Mouse (Mus musculus) embryonic stem cell, embryonic (primary cell): Measurements from ENCODE around the gene Adrm1.

Experiments
- CTCF ChIA-PET, 4 experiments: fragments of 300-600 bp in 2 of 4; fragments of 350-600 bp in 2 of 4; sonication (Branson Sonifier 250); formaldehyde crosslinking; loops; one replicate each; lab custom pipeline; 2022; ENCODE audit warnings: inconsistent platforms in 2 of 4; lab: Charles Lee
- POLR2A ChIA-PET, 4 experiments: fragments of 300-600 bp in 2 of 4; fragments of 350-600 bp in 2 of 4; sonication (Branson Sonifier 250); formaldehyde crosslinking; loops; one replicate each; lab custom pipeline; 2022; ENCODE audit warnings: antibody characterized with exemption in 4 of 4, inconsistent platforms in 1 of 4; lab: Charles Lee

Gene Adrm1

GRCm38 (mm10) chr2:180219145-180219943 is 48.1 kb downstream of the Adrm1 start:
- POLR2A ChIA-PET, result interaction anchor here (0.6 to 32.9 kb wide), 31 partner anchors 2 to 242 kb away, joined by 3 to 743 read pairs (median 4); partner anchors contain the start of genes Rps21 (in 3 of the 4), Lama5 (in 2 of the 4) and Mtg2 (in 2 of the 4)

DNA sequence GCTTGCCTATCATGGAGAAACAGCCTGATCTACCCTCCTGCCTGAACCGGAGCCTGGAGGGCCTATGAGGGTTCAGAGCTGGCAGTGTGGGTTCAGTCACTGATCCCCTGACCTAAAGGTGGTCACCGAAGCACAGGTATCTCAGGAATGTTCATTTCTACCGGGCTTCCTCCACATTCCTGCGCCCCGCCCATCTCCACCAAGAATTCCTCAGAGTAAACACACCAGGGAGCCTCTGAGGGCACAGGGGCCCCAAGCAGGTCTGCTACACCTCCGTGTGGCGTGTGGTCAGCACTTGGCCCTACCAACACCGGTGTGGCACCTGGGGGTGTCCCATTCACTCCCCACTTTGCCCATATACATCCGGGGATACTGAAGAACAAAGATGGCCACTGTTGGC is 48.9 kb downstream of the Adrm1 start:
- POLR2A ChIA-PET, result interaction anchor here (0.6 to 32.9 kb wide), 22 partner anchors 1 to 238 kb away, joined by 3 to 743 read pairs (median 4); partner anchors contain the start of genes Rps21 (in 3 of the 4), Lama5 (in 2 of the 4) and Mtg2 (in 2 of the 4)
- CTCF ChIA-PET, result interaction anchor here (0.6 to 3.6 kb wide), 8 partner anchors 7 to 47 kb away, joined by 3 to 12 read pairs (median 6); no protein-coding TSS in a partner anchor

More at GRCm38 (mm10) chr2:180219145-180219943, 48.1 kb downstream of the Adrm1 start:
- CTCF ChIA-PET, result interaction anchor here (0.6 to 3.6 kb wide), 10 partner anchors 8 to 342 kb away, joined by 3 to 12 read pairs (median 4); no protein-coding TSS in a partner anchor

DNA sequence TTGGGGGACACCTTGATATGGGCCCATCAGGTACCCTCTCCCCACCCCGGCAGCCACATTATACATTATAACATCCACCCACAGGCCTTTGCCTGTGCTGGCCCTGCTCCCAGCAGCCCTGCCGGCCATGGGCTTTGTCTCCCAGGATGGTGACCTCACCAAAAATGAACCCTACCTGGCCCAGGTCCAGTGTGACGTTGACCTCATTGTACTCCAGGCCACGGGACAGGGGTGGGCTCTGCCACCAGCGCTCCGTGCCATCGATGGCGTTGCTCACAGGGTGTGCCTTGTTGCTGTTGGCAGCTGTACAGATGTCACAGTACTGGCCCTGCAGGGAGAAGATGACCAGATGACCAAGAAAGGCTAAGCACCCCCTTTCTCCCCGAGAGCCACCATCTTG is 49.8 kb downstream of the Adrm1 start:
- POLR2A ChIA-PET, result interaction anchor here (0.5 to 32.9 kb wide), 17 partner anchors 7 to 186 kb away, joined by 3 to 743 read pairs (median 5); partner anchors contain the start of genes Rps21 (in 4 of the 4), Lama5 (in 1 of the 4) and Mtg2 (in 1 of the 4)
- CTCF ChIA-PET, result interaction anchor here in 3 of 4 experiments (1.2 to 9.3 kb wide), 5 partner anchors 9 to 34 kb away, joined by 4 to 102 read pairs (median 12); no protein-coding TSS in a partner anchor

GRCm38 (mm10) chr2:180222250-180222649 is 51.0 kb downstream of the Adrm1 start:
- POLR2A ChIA-PET, result interaction anchor here (0.5 to 32.9 kb wide), 22 partner anchors 6 to 506 kb away, joined by 3 to 743 read pairs (median 4); partner anchors contain the start of genes Rps21 (in 3 of the 4), Osbpl2 (in 2 of the 4), Lama5 (in 1 of the 4) and Mtg2 (in 1 of the 4)
- CTCF ChIA-PET, result interaction anchor here in 3 of 4 experiments (0.5 to 9.3 kb wide), 13 partner anchors 10 to 35 kb away, joined by 3 to 102 read pairs (median 5); partner anchors contain the start of gene Rps21 (in 1 of the 3)

DNA sequence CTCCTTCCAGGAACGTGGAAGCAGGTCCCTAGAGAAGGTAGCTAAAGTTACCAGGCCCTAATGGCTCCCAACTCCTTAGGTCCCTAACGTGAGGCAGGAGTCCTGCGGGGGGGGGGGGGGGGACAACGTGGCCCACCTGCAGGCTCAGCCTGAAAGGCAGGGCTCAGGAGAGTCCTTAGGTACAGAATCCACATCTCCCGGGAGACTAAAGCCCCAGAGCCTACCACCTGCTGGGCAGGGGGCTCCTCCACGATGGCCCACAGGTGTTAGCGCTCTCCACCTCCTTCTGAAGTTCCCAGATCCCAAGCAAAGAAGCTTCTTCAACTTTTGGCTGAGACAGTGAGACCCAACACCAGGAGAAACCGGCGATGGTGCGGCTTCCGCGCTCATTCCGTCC is 53.4 kb downstream of the Adrm1 start:
- ChIA-PET CTCF (interaction anchor here in 3 of 4 experiments (0.6 to 9.3 kb wide), 13 partner anchors 8 to 1495 kb away, joined by 3 to 102 read pairs (median 4); no protein-coding TSS in a partner anchor), POLR2A (interaction anchor here (0.6 to 32.9 kb wide), 32 partner anchors 4 to 689 kb away, joined by 3 to 743 read pairs (median 6); partner anchors contain the start of genes Rps21 (in 4 of the 4), Adrm1 (in 2 of the 4), Lama5 (in 1 of the 4) and Lsm14b (in 1 of the 4))

DNA sequence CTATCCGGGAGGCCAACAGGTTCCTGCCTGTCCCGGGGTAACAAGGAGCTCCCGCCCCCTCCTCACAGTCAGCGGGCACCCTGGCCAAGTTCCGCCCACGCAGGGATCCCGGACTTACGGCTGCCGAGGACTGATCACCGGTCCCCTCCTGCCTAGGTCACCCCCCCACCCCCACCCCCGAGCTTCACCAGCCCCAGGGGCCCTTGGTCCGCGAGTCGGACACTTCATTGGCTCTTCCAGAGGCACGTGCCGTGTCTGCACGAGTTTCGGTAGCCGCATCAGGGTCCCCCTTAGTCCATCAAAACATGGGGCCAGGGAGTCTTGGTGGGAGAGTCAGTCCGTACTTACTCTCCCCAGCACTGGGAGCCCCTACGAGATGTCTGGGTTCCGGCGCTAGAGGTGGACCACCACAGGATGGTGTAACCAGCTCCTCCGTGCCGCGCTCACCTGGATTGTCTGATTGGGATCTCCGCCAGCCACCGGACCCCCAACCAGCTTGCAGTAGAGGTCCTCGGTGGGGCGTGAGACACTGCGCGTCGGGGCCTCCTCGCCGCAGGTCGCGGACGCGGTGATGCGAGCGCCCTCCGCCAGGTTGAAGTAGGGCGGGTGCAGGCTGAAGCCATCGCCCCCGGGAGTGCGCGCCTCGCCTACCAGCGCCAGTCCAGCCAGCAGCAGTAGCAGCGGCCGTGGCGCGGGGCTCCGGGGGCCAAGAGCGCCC is 53.9 kb downstream of the Adrm1 start:
- ChIA-PET POLR2A (interaction anchor here (0.6 to 32.9 kb wide), 33 partner anchors 3 to 690 kb away, joined by 3 to 743 read pairs (median 6); partner anchors contain the start of genes Rps21 (in 4 of the 4), Adrm1 (in 2 of the 4), Lama5 (in 1 of the 4) and Lsm14b (in 1 of the 4)), CTCF (interaction anchor here in 3 of 4 experiments (0.6 to 9.3 kb wide), 10 partner anchors 8 to 443 kb away, joined by 3 to 102 read pairs (median 4); no protein-coding TSS in a partner anchor)
